Mouse (Mus musculus) heart, adult 2 months (tissue): ENCODE measurements around the gene Pou5f1.

Source experiments
- CTCF ChIP-seq: fragments of 200-600 bp; IDR thresholded peaks from 2 replicates; pipeline ENCODE4 v1.8.1; 2022; ENCODE audit warnings: antibody characterized with exemption, mild to moderate bottlenecking, moderate library complexity
- EP300 ChIP-seq: fragments of 200-500 bp; IDR thresholded peaks from 2 replicates; pipeline ENCODE4 v1.6.1; 2011; ENCODE audit warnings: low read depth, low read length, control low read depth; ENCODE audit not compliant: insufficient read depth
- POLR2A ChIP-seq: fragments of 200-500 bp; IDR thresholded peaks from 2 replicates; pipeline ENCODE4 v1.6.1; 2011; ENCODE audit warnings: mild to moderate bottlenecking, low read depth, low read length, control low read depth; ENCODE audit not compliant: insufficient read depth

GRCm38 (mm10) chr17:35504628-35505481 is 963 bp upstream of the Pou5f1 start:
- TF ChIP-seq CTCF (no peak), POLR2A (no peak), EP300 (no peak)
